Comparison of ENCODE assay signal across 16 mouse cellular contexts in the genomic region with DNA sequence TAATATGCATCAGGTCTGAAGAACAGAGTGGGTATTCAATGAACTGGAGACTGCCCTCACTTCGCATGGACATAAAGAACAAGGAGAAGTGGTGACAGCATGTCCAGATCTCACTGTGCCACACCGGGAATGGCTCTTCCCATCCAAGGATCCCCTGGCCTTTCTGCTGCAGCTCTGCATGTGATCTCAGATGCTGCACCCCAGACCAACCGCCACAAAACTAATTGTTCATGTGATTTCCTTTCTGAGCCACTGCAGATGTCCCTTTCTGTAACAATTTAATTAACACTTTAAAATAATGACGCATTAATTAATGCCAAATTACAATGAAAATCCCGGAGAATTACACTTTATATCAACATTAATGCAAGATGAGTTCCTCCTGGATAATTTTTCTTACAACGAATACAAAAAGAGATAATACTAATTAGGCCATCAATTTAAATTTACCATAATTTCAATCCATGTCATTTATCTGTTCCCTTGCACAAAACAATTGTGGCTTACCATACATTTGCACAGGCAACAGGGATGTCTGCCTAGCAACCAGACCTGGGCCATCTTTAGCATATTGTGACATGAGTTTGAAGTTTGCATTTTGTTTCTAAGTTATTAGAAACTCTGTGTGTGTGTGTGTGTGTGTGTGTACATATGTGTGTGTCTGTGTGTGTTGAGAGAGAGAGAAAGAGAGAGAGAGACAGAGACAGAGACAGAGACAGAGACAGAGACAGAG.
"Had no signal": no experiment of that assay in that cellular context is flagged by ENCODE, and none has a peak within 500 bp of the region (broad histone marks: within the 10 kb centered on the region; RNA-seq: fewer than 3 reads in every experiment).

No protein-coding gene starts in this region.

- H3K36me3 ChIP-seq: limb, embryonic 12.5 days; liver, embryonic 13.5 days; lung, embryonic 15.5 days had no signal

- H3K27me3 ChIP-seq: limb, embryonic 12.5 days; liver, embryonic 13.5 days; lung, embryonic 15.5 days; megakaryocyte, embryonic 14.5 days had no signal

- H3K4me1 ChIP-seq: limb, embryonic 12.5 days; liver, embryonic 13.5 days; megakaryocyte, embryonic 14.5 days had no signal

- DNase-seq: kidney, adult 8-10 months; kidney, postnatal 36 days; layer of hippocampus, adult 9-11 months; layer of hippocampus, postnatal 36 days; liver; liver, embryonic 13.5 days; liver, postnatal 0 days; lung, postnatal 14 days; thymus, adult 2 months; thymus, postnatal 25 days had no signal

- H3K4me2 ChIP-seq: limb, embryonic 12.5 days; liver, embryonic 13.5 days; lung, embryonic 15.5 days; midbrain, embryonic 11.5 days had no signal

- H3K9ac ChIP-seq: limb, embryonic 12.5 days; liver, embryonic 13.5 days; liver, postnatal 0 days; lung, embryonic 15.5 days had no signal

- ATAC-seq: liver, postnatal 0 days had no signal

- H3K4me3 ChIP-seq: limb, embryonic 12.5 days; liver, embryonic 13.5 days; lung, embryonic 15.5 days; megakaryocyte, embryonic 14.5 days had no signal

- H3K27ac ChIP-seq: kidney, postnatal 0 days; limb, embryonic 12.5 days; liver, embryonic 13.5 days; lung, embryonic 15.5 days; macrophage had no signal

- H3K9me3 ChIP-seq: limb, embryonic 12.5 days; liver, embryonic 13.5 days; lung, embryonic 15.5 days had no signal
